Mouse (Mus musculus) urinary bladder, postnatal 4 days (tissue): Measurements from ENCODE around the gene Pard6b.

Experiments used
- DNase-seq, 2 experiments: peaks; one replicate each; pipeline ENCODE4 v3.0.0; 2021 to 2022; ENCODE audit warnings: low spot score in 2 of 2

Pard6b gene

GRCm38 (mm10) chr2:168127767-168128166 lies 47.0 kb downstream of the Pard6b start:
- no peak for DNase-seq

DNA sequence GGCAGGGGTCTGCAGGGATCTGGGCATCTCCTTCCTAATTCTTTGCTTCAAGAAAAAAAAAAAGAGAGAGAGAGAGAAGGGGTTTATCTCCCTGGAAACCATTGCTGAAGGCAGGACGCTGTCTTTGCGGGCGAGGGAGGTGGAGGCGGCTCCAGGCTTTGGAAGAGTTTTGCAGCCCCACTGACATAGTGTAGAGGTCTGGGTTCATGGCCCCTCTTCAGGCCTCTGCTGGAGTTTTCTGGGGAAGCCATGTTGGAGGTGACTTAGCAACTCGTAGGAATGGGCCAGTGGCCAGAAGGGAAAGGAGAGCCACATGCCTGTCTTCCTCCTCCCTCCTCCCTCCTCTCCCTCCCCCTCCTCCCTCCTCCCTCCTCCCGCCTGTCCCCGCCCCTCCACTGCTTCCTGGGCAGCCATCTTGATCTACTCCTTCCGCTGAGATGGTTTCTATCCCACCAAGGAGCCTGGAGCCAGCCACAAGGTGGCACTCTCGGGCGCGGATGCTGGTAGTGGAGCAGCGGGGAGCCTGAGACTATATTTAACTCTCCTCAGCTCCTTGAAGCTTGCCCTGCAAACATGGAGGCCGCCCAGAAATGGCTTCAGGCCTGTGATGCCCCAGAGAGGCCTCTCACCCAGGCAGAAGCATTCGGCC lies 47.5 kb downstream of the Pard6b start:
- peak; percentile 87 to 91 for DNase-seq

DNA sequence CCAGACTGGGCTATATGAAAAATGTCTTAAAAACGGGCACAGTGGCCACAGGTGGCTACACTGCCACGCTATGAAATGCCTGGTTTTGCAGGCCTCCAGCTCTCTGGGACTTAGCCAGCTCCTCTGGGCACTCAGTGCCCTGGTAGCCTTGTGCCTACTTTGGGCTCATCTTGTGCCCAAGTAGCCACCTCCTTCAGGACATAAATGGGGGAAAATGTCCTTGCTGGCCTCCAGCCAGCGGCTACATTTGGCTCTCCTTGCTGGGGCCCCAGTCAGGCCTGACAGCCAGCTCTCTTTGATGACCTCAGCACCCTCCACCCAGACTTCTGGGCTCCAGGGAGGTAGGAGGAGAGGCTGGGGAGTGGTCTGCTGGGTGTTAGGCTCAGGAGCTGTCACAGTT lies 49.2 kb downstream of the Pard6b start:
- DNase-seq: no peak

GRCm38 (mm10) chr2:168137161-168137560 lies 56.4 kb downstream of the Pard6b start:
- no peak for DNase-seq

GRCm38 (mm10) chr2:168143794-168144193 lies 63.0 kb downstream of the Pard6b start:
- DNase-seq: no peak

GRCm38 (mm10) chr2:168145437-168145836 lies 64.6 kb downstream of the Pard6b start:
- DNase-seq: no peak

- no peak for DNase-seq
Measured at GRCm38 (mm10) chr2:168147722-168148432, 67.1 kb downstream of the Pard6b start.

GRCm38 (mm10) chr2:168149241-168149640 lies 68.4 kb downstream of the Pard6b start:
- DNase-seq: no peak
